Mouse (Mus musculus) retina, postnatal 7 days (tissue): Measurements from ENCODE around the gene Dnajc6.
A peak's percentile ranks its signal among the peaks of the same experiment; 100 is the strongest.

Experiments used
- DNase-seq: peaks from one replicate; pipeline ENCODE4 v3.0.0-alpha.2; 2012; ENCODE audit warnings: low read depth, low spot score

Dnajc6 gene

DNA sequence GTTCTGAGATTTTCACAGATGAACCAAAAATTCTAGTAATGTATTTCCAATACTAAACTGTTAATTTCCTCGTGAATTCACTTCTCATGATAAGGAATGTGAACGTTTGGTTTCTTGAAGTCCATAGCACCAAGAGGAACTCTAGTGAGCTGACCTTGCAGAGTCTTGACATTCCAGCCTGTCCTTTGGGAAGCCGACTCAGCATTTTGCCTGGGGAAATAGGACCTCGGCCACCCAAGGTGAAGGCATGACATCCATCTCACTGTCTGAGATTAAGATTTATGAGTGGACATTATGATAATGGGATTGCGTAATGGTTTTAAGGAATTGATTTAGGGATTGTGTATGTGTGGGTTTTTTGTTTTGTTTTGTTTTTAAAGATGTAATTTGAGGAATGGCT, 144.2 kb downstream of the Dnajc6 start:
- no peak for DNase-seq

DNA sequence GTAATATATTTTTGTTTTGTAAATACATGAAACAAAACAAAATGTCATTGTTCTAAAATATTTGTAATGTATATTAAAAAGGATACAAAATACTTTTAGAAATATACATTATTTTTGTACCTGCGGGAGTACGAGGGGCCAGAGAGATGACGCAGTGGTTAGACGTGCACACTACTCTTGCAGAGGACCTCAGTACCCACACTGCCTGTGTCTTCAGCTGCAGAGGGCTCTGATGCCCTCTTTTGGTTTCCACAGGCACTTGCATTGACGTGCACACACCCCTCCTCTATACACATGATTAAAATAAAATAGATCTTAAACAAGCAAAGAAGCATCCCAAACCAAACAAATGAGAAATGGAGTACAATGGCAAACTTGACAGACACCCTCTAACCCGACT, 146.3 kb downstream of the Dnajc6 start:
- DNase-seq: no peak

DNA sequence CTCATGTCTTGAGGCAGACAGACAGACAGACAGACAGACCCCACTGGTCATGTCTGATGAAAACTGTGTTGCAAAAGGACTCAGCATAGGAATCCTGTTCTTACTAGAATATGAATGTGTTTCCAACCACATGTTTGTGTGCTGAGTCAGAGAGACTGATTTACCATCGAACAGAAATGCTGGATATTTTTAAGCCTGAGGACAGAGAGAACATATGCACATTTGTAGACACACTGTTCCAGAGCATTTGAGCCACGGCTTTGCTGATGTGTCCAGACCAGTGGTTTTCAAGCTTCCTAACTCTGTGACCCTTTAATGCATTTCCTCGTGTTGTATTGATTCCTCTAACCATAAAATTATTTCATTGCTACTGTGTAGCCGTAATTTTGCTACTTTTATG, 146.8 kb downstream of the Dnajc6 start:
- no peak for DNase-seq

DNA sequence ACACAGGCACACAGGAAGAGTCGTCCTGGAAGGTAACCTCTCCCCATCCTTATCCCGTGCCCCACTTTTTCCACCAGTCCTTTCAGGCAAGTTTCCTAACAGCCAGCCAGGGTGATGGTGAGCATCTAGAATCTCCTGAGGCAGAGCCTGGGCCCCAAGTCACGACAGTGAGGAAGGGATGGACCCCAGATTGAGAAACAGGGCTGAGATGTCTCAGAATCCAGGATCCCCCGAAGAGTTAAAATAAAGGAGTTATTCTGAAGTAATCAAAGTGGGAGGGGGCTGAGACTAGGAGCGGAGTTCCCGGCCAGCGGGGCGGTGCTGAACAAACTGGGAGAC, 150.4 kb downstream of the Dnajc6 start:
- DNase-seq: no peak

DNA sequence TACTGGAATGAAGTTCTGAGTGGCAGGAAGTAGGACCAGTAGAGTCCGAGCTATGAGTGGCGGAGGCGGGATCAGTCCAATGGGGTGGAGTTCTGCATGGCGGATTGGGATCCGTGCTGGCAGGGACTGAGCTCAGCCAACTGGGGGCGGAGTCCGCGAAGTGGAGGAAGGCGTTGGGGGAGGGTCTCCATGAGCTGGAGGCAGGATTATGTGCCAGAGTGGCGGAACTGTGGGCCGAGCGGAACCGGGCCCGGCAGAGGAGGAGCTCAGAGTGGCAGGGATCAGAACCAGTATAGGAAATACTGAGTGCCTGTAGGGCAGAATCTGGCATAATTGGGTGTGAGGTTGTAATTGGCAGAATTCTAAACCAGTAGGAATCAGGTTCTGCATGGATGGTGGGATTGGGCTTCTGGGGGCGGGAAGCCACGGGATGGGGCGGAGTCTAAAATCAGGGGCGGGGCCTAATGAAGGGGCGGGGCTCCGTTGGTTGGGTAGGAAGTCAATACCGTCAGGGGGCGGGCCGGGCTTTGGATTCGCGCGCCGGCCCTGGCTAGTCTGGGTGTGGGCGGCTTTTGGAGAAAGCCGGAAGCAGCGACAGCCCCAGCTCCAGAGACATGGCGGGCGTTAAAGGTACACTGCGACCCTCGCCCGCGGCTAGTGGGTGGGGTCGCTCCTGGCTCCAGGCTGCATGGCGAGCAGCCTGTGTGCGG, 150.9 kb downstream of the Dnajc6 start, which contains the start of gene Leprot:
TSS of gene Leprot (plus strand) at position 523 of the 710 bp plus-strand sequence.
- peak; percentile 96 for DNase-seq

DNA sequence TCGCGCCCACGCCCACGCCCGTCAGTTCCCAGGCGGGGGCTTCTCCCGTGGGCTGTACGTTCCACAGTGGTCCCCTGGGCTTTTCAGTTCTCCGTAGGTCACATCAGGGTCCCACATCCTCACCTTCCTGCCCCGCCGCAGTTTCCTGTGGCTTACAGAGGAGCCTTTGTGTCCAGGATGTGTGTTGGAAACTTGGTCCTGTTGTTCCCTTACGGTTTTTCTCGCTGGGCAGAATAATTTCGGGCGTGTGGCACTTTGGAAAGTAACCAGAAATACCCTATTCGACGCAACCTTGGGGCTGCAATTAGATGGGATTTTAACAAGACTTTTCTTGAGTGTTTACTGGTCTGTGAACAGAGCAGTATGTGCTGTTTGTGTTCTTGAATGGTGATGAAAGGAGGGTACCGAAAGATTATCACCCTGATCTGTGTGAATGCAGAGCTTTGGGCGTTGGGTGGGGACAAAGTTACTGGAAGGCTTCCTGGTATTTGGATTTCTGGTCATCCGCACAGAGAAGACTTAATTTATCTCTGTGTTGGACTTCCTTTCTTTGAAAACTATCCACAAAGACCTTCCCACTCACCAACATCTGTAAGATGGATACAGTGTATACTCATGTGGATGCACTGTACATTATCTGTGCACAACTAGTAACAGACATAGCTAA, 151.7 kb downstream of the Dnajc6 start:
- no peak for DNase-seq

DNA sequence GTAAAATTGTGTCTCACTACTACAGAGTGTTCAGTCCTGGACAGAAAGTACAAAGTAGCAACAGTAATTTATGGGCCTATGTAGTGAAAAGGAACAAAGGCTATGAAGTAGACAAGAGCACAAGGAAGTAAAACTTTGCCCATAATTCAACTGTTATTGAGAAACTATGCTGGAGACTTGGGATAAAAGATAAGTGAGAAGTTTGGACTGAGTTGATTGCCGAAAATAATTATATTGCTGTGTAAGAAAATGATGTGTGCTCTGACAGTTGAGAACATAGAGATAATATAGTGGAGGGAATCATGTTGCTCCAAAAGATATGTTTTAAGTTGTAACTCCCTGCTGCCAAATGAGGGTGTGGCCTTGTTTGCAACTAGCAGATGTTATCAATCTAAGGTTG, 152.3 kb downstream of the Dnajc6 start:
- DNase-seq: no peak

DNA sequence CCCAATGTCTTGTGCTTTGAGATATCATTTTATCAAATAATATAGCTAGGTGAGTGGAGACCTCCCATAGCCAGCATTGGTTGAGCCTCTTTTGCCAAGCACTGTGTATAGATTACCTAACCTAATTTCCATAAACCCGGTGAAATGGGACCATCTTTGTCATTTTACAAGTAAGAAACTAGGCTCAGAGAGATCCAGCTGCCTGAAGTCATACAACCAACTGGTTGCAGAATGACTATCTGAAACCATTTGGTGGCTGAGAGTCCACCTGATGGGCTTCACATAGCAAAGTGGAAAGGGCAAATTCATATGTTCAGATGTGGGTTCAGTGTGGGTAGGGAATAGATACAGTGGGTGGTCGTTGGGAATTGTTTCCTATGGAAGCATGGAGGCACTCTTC, 154.5 kb downstream of the Dnajc6 start:
- no peak for DNase-seq

DNA sequence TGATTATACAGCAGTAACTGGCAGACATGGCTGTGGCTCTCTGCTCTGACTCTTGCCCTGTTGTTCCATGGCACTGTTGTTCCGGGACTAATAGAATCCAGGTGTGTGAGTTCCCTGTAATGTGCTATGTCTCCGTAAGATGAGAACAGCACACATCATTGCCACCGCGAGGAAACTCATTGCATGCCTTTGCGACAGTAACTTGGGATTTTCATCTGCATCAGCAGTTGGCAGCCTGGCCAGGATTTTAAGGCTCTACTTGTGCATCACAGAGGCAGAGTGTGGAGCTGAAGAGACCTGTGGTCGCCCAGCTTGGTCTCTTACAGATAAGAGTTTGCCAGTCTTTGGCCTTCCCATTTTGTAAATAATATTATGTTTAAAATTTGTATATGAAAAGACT, 157.8 kb downstream of the Dnajc6 start:
- no peak for DNase-seq

DNA sequence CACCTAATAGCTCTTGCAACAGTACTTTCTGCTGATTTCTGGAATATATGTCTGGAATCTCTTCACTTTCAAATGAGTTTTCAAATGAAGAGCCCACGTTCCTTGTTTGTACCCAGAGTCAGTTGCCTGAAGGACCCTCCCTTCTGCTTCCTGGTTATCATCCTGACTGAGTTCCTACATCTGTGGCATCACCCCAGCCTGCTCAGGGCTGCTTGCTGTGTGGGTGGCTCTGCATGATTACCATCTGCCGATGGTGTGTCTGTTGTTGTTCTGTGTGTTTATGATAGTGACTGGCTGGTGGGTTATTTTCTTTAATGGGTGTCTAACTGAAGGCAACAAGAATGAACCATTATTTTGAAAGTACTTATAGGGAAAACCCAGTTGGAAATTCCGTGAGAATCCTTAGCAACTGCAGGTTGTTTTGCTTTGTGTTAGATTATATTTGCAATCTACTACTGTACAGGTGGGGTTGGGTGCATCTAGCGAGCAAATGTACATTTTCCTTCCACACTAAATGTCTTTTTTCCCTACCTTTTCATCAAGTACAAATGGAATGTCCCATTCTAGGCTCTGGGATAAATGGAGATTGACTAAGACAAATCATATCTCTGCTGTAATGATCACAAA, 158.5 kb downstream of the Dnajc6 start:
- no peak for DNase-seq

DNA sequence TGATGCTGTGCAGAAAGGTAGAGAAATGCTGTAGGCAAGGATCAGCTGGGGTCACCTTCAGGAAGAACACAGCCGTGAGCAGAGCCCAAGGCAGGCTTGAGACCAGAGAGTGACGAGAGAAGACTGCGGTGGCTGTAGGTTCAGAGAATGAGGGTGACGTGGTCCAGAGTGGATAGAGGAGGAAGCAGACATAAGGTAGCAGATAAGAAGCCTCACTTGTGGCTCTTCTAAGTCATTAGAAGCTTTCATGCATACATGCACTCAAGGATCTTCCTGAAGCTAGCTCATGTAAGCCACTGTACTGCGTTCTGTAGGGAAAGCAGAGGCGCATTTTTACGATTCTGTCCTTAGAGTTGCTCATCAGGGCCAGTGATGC, 159.0 kb downstream of the Dnajc6 start:
- no peak for DNase-seq

DNA sequence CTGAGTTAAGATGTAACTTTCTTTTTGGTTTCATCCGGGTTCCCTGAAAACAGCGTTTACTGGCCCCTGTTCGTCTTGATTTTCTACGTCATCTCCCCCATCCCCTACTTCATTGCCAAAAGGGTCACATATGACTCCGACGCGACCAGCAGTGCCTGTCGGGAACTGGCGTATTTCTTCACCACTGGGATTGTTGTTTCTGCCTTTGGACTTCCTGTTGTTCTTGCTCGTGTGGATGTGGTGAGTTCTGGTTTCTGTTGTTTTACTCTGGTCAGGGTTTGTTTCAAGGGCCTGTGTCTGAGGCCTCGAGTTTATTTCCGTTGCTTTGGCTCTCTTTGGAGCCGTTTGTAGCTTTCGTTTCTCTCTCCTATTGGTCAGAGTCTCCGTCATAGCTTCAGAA, 159.6 kb downstream of the Dnajc6 start:
- no peak for DNase-seq

DNA sequence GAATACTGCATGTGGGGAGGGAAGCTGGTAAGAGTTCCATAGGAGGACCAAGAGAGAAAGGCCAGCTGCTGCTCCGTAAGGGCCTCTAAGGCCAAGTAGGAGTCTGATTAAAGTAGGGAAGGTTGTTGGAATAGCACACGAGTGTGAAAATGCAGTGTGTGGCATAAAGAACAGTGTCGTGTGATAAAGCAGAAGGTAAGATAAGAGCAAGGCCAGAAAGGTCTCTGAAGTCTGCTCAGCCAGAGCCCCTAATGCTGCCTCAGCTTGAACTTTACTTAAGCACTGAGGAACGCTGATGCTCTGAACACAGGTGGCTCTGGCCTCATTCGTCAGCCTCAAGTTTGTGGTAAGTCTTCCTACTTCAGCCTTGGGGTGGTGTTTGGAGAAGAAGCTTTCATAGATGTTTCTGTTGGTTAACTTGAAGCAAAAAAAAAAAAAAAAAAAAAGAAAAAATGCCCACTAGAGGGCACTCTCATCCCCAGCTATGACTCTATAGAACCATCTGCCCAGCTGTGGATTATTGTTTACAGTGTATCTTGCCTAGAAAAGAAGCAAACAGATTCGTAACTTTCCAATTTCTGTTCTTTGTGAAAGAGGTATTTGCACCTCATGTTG, 160.6 kb downstream of the Dnajc6 start:
- DNase-seq: peak; percentile 20

DNA sequence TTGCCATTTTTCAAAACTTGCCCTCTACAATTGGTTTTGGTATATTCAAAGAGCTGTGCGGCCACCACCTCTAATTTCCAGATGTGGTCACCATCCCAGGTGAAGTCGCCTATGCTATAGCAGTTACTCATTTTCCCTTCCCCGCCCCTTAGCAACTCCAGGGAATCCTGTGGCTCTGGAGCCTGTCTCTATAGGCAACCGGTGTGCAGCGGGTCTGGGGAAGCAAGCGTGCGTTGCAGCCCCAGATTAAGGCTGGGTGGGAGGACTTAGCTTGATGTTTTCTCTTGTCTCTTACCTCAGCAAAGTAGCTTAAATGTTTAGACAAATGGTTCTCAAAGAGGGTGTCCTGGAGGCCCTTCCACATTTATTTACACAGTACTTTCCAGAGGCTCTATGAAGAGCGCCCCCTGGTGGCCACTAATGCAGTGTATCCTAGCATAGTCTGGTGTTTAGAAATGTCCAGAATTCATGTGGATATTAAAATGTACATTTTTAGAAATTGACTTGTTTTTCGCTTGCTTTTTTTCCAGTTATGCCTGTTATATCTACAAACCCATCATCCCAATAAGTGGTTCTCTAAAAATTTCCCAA, 167.8 kb downstream of the Dnajc6 start:
- peak; percentile 21 for DNase-seq

DNA sequence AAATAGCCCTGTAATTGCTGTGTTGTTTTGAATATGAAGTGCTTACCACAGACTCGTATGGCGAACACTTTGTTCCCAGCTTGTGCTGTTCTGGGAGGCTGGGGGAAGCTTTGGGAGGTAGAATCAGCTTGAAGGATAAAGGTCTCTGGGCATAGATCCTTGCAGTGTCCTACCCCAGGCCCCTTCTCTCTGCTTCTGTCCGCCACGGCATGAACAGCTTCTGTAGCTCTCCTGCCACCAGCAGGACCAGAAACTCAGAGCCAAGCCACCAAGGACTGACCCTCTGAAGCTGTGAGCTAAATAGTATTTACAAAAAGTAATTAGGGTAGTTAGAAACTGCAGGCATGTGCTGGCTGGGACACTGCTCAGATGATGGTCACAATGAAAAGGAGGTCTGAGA, 168.3 kb downstream of the Dnajc6 start:
- no peak for DNase-seq

DNA sequence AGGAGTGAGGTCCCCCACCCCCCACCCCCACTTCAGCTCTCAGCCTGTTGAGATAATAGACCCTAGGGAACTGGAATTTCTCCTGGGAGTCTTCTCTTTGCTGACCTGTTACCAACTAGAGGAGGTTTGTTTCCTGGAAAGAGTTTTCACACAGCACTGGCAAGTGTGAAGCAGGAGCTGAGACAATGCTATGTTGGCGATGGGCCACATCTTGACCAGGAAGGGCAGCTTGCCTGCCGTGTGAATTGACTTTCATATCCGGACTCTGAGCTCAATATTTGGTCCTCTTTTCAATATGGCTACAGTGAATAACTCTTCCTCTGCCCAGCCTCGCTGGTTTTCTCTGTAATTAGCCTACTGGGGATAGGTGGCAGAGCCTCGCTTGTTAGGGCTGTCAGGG, 172.7 kb downstream of the Dnajc6 start:
- DNase-seq: no peak

DNA sequence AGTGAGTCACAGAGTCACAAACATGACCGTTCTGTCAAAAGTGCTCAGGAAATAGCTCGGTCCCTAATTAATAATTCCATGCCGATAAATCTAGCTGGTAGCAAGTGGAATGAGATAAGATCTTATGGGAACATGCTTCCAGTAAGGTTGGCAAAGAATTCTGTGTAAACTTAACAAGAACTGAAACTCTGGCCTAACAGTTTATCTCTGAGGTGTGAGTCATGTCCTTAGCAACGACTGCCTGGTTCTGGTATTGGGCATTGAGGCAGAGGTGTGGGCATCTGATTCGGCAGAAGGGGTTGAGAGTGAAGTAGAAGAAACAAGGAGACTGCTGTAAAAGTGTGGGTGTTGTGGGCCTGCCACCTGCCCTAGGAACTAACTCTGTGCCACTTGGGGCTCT, 173.4 kb downstream of the Dnajc6 start:
- DNase-seq: no peak

DNA sequence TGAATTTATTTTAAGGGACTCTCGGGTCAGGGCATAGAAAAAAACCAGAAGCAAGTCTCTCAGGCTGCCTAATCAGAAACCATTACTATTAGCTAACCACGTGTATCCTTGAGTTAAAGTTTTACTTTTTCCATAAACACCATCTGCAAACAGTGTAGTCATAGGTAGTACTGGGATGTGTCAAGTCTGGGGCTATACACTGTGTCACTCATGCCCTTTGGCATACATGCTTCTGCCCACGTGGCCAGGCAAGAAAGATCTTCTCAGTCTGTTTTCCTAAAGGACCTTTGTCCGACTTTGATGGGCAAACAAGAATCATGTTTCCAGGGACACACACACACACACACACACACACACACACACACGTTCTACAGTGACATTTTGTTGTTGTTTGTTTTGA, 178.3 kb downstream of the Dnajc6 start:
- no peak for DNase-seq

DNA sequence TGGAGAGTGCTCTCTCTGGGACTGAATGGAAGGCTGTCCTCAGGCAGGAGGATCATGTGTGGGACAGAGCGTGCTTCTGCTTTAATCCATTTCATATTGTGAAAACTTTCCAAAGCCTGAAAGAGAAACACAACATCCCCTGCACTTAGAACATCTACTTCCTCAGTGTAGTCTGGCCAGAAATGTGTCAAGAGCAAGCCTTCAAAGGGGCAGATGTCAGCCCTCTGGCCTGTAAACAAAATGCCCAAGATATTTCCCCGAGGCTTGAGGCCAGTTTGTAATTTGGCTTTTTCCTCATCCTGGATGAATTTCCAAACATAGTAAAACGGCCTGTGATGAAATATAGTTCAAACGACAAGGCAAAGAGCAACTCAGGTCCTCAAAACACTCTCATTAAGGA, 179.3 kb downstream of the Dnajc6 start:
- no peak for DNase-seq

DNA sequence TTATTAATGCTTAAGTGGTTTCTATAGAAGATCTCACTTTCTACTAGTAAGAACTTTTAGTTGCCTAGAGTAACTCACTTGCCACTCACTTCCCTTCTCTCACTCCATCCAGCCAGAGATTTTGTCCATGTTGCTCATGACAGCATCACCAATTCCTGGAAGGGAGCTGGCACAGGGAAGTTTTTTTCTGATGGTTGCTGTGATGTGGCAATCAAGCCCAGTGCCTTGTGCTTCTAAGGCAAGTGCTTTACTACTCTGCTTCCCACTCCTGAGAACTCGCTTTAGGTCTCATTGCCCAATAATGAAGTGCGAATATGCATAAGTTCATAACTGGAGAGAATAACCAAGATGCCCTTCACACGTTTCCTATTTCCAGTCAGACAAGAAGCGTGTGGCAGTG, 186.2 kb downstream of the Dnajc6 start:
- no peak for DNase-seq

DNA sequence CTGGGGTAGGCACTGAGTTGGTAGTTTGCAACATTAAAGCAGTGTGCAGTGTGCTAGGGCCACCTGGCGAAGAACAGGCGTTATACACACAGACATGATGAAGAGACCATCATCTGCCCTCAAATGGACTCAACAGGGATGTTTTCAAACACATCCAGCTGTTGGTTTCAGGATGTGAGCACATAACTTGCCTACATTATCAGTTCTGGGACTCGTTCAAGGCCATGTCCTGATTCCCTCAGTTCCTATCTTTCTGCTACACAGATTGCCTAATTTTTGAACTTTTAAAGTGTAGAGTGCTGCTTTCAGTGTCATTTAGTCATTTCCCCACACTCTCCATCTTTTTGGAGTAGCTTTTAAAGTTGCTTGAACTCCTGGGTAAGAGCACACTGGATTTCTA, 186.6 kb downstream of the Dnajc6 start:
- DNase-seq: no peak

DNA sequence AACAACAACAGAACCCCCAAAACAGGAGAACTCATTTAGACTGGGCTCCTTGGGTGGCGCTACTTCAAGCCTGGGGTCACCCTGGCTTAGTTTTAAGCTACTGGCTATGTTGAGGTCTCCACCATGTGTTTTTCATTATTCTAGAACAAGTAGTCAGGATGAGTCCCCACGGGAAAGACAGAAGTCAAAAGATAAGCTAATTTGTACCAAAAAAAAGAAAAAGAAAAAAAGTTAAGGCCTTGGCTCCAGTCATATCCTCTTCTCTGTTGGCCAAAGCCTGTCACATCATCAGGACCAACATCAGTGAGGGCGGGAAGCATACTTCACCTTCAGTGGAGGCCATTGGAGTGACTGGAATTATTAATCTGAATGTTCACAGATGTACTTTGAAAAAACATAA, 188.4 kb downstream of the Dnajc6 start:
- DNase-seq: no peak
